Mouse (Mus musculus) kidney, adult 9 months (tissue): ENCODE data around the gene Rnf113a2.
A peak's percentile ranks its signal among the peaks of the same experiment; 100 is the strongest.

Experiments used
- DNase-seq: peaks from one replicate; pipeline ENCODE4 v3.0.0; 2022

The Rnf113a2 gene

DNA sequence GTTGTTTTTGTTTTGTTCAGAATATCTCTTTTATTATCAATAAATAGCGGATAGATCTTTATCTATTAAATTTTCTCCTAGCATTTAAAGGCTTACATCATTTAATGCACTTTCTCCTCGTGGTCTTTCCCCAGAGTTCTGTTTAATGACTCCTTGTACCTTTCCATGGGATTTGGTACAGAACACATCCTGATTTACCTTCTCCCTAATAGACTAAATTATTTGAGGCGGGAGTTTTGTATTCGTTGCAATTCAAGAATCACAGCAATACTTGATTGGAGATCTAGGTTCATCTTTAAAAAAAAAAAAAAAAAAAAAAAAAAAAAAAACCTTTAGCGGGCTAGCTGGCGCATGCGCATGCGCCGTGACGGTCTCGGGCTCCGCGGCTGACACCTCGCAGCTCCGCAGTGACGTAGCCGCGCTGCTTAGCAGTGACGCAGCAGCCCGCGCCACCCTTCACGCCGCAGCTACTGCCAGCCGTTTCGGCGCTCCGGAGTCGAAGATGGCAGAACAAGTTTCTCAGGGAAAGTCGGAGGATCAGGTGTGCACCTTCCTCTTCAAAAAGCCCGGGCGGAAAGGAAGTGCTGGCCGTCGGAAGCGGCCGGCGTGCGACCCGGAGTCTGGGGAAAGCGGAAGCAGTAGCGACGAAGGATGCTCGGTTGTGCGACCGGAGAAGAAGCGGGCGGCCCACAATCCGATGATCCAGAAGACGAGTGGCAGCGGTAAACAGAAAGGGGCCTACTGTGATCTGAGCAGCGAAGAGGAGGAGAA lies at the start of gene Rnf113a2:
Rnf113a2 (plus strand) TSS at position 363 of the 771 bp plus-strand sequence.
- peak; percentile 82 for DNase-seq

- DNase-seq = no peak
Observed at GRCm38 (mm10) chr12:84371647-84372046, 45.3 kb upstream of the Rnf113a2 start.

- DNase-seq = no peak
Observed at GRCm38 (mm10) chr12:84373831-84374481, 43.0 kb upstream of the Rnf113a2 start.

DNA sequence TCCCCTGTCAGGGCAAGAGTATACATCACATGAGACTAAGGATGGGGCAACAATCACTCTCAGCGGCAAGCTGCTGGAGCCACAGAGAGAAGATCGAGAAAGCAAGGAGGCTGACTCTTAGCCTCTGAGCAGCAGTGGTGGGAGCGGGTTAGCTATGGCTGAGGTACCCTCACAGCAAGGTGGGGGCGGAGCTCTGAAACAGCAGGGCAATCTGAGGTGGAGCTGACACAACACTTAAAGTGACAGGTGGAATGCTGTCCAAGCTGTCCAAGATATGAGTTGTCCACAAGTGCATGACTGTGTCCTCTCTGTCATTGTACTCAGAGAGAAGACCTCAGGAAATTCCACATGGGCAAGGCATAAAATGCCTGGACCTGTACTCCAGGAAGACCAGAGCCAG lies 34.6 kb upstream of the Rnf113a2 start:
- DNase-seq = no peak

DNA sequence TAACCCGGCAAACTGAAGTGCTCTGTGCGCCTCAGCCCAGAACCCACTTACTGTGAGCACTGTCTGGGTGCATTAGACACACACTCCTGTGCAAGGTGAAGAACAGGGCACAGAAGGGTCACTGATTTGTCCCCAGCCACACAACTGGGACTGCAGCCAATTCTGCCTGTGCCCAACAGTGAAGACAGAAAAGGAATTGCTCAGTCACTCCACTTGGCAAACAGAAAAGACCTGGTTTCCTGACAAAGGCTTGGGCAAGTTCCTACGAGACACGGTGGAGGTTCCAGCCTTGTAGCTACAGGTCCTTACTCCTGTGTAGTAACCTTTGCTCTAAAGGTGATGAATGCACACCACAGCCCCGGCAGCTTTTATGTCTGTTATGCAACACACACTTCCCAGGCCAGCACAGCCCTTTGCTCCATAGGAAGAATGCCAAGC lies 32.3 kb upstream of the Rnf113a2 start:
- DNase-seq = peak; percentile 95

DNA sequence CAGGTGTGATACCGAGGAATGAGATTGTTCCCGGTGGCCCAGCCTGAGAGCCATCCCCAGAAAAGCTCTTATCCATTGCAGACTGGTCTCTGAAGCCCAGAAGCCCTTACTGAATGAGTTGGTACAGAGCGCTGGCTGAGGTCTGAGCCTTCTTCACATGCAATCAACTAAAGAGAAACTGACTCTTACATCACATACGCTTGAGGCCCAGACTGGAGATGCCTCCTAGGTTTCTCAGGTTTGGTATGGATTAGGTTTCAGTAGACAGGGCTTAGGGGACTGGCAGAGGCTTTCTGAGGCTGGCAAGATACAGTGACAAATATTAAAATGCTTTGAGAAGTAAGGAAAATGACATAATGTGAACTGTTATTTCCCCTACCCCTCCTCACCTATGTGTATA lies 31.6 kb upstream of the Rnf113a2 start:
- DNase-seq = no peak

DNA sequence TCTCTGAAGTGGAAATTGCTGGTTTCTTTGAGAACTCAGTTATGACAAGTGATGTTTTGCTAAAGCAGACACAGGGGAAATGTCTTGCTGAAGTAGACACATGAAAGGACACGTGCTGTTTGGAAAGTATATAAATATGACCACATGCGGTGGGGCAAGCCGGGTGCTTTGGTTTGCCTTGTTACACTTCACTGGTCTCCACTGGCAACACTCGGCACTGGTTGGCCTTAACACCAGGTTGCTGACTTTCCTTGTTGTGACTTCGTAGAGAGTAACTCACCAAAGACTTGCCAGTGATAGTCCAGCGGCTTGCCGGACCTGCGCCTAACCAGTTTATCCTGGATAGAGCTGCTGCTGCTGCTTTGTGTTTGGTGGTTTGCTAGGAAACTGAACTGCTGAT lies 28.9 kb upstream of the Rnf113a2 start:
- peak; percentile 75 for DNase-seq

- peak; percentile 45 for DNase-seq
Observed at GRCm38 (mm10) chr12:84388774-84389400, 28.1 kb upstream of the Rnf113a2 start.

DNA sequence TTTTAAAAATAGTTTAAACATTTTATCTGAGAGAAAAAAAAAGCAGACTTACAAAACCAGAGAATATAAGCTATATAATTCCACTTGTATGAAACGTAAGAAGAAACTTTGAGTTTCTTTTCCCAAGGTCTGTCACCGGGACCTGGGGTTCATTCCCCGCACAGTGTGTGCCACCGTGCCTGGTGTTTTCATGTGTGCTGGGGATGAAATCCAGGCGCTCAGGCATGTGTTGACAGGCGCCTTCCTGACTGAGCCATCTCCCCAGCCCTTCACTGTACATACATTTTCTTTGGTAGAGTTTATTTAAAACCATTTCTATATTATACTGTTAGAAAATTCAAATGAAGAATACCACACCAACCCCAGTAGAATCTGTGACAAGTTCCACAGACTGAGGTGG lies 26.7 kb upstream of the Rnf113a2 start:
- no peak for DNase-seq

DNA sequence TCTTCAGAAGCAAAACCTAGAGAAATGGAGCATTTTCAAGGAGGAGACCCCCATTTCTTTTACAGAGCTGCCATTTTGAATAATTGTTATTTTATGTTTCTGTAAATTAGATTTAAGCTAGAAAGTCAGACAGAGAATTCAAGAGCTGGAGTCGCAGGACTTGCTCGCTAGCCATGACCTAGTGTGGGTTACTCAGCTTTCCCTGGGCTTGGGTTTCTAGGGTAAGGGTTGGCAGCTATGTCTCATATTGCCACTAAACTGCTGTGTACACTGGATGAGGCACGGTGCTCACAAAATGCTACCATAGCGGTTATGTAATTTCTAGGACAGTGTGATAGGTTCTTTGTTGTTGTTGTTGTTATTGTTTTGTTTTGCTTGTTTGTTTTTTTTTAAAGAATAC lies 24.3 kb upstream of the Rnf113a2 start:
- no peak for DNase-seq

GRCm38 (mm10) chr12:84393847-84394246 lies 23.1 kb upstream of the Rnf113a2 start:
- DNase-seq = no peak

GRCm38 (mm10) chr12:84396947-84397679 lies 19.9 kb upstream of the Rnf113a2 start:
- no peak for DNase-seq

GRCm38 (mm10) chr12:84397685-84398084 lies 19.3 kb upstream of the Rnf113a2 start:
- DNase-seq = no peak

- DNase-seq = no peak
Observed at GRCm38 (mm10) chr12:84398629-84399028, 18.4 kb upstream of the Rnf113a2 start.

DNA sequence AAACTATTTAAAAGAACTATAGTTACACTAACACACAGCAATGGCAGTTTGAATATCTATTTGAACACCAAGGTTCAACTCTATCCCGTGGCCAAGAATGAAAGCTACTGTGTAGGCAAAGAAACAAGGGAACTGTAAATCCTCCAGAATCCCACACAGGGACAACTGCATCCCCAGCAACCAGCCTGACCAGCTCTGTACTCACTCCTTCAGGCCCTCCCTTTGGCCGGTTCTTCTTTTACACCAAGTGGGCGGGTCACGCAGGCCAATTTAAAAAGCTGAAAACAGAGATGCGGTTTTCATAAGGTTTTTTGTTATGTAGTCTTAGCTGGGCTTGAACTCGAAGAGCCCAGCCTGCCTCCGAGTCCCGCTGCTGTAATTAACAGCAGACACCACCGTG lies 17.9 kb upstream of the Rnf113a2 start:
- no peak for DNase-seq

DNA sequence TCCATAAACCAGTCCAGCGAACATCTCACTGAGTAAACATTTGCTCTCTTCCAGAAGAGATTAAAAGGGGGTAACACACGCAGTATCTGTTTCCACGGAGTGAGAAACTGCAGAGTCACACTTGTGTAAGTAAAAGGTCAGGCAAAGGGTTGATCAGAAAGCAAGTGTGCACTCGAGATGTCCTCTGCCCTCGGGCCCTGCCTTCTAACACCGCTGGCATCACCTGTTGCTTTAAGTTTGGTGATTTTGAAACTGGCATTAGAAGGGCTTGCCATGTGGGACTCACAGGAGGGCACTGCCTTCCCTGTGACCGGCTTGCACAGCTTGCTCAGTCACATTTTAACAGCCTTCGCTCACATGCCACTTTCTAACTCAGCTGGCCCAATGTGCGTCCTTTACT lies 17.3 kb upstream of the Rnf113a2 start:
- peak; percentile 79 for DNase-seq

DNA sequence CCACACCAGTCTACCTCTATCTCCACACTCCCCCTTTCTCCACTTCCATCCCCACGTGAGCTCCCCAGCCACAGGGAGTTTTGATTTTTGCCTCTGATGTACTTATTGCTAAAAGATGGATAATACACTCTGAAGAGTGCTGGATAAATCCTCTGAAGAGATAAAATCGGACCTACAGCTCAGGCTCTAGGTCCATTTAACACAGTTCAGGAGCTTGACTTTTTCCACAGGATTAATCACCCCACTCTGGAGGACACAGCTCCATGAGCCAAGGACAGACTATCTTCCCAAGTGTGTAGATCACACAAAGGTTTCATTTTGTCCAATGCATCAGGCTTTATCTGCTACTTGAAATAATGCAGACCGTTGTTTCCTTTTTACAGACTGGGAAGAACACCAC lies 16.9 kb upstream of the Rnf113a2 start:
- DNase-seq = no peak

GRCm38 (mm10) chr12:84400653-84401052 lies 16.3 kb upstream of the Rnf113a2 start:
- DNase-seq = peak; percentile 85

DNA sequence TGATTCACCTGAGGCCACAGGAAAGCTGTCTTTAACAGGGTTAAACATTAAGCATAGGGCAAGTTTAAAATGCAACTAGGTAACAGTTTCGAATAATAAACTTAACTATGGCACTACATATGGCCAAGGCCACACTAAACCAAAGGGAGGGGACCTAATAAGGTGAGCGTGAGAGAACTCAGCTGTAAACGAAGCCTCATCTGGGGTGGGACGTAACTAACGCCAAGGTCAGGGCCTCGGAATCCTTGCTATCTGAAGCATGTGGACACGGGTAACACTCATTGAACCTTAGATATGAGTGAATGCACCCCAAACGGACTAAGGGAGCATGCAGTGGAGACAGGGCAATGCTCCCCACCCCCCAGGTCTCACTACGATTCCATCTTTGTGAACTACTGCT lies 14.1 kb upstream of the Rnf113a2 start:
- peak; percentile 70 for DNase-seq

DNA sequence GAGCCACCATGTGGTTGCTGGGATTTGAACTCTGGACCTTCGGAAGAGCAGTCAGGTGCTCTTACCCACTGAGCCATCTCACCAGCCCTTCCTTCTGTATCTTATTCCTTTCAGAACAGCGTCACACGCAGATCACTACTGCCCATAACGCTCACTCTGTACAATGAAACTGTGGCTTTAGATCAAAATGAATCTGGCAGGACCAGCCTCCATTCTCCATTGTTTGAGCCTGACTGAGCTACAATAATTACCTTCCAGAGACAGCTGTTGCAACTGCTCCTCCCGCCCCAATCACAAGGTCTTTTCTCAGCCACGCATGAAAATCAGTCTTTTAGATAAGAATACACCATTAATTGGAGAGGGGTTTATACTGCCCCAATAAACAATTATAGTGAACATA lies 12.5 kb upstream of the Rnf113a2 start:
- no peak for DNase-seq

- no peak for DNase-seq
Observed at GRCm38 (mm10) chr12:84407259-84407658, 9.7 kb upstream of the Rnf113a2 start.

GRCm38 (mm10) chr12:84407874-84408818 lies 8.8 kb upstream of the Rnf113a2 start:
- DNase-seq = peak; percentile 49
